Mouse (Mus musculus) liver, postnatal 0 days (tissue): Measurements from ENCODE around the gene Cubn.

Experiments used
- CTCF ChIP-seq: sonication (generic); IDR thresholded peaks from 2 replicates; pipeline ENCODE4 v1.5.1; 2016; ENCODE audit warnings: antibody characterized with exemption, low read depth
- EP300 ChIP-seq: IDR thresholded peaks from 2 replicates; pipeline ENCODE4 v1.6.1; 2016; ENCODE audit warnings: antibody characterized with exemption, low read depth, mild to moderate bottlenecking

DNA sequence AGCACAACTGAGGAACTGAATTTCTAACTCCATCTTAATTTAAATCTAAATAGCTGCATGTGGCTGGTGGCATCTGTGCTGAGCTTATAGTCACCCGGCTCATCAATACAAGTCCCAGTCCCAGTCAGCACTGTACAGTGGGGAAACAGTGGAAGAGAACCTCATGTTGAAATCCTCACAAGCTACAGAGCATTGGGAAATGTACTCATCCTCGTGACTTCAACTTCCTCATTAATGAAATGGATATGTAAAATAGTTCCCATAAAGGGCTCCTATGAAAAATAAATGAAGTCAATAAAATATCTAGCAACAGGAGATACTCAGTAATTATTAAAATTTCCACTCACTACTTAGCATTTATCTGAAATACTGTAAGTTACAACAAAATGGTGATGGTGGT, 46.6 kb upstream of the Cubn start:
- no peak for TF ChIP-seq CTCF
- TF ChIP-seq EP300 = no peak
